Mouse (Mus musculus) lung, adult 2 months (tissue): Measurements from ENCODE around the gene Krtdap. TPM values are rescaled to one million over a fixed set of nuclear protein-coding genes. Genes with fewer than 3 reads are reported as not detected.
"Not testable (repeated sequence)": the region's sequence is repeated elsewhere in the genome, so short reads cannot be mapped to it uniquely, and the experiment has no call there.

Experiments used
- DNase-seq: peaks from one replicate; pipeline ENCODE4 v3.0.0; 2022
- H3K4me1 ChIP-seq: fragments of 200-500 bp; 2 replicates; pipeline ENCODE4 v1.6.1; 2011; ENCODE audit warnings: low read length; ENCODE audit not compliant: control insufficient read depth, insufficient read depth
- H3K4me3 ChIP-seq: fragments of 200-500 bp; replicated peaks from 2 replicates; pipeline ENCODE3; 2011; ENCODE audit warnings: low read depth, mild to moderate bottlenecking, control low read depth, low read length; ENCODE audit errors: extremely low read depth
- CTCF ChIP-seq: fragments of 200-500 bp; IDR thresholded peaks from 2 replicates; pipeline ENCODE4 v1.5.1; 2011; ENCODE audit warnings: mild to moderate bottlenecking, low read length, control low read depth; ENCODE audit not compliant: insufficient read depth
- POLR2A ChIP-seq: fragments of 200-500 bp; IDR thresholded peaks from 2 replicates; pipeline ENCODE4 v1.6.1; 2011; ENCODE audit warnings: low read depth, mild to moderate bottlenecking, control low read depth, low read length, borderline replicate concordance; ENCODE audit errors: extremely low read depth
- WGBS: fragments of 180-500 bp; shearing (Covaris S2); methylation state at CpG from one replicate; pipeline ENCODE4 v1.1.7; 2018; 5-methylcytosine and 5-hydroxymethylcytosine counted together
- polyA plus RNA-seq: library from polyadenylated mRNA; depleted of rRNA; stranded (reverse); fragments of >200 nt; gene quantifications from 2 replicates; pipeline ENCODE4 v1.2.3, GENCODE M21; 2012; rRNA removed

The Krtdap gene
- 307 TPM in 1 of 2 replicates, not detected in the other for polyA plus RNA-seq

DNA sequence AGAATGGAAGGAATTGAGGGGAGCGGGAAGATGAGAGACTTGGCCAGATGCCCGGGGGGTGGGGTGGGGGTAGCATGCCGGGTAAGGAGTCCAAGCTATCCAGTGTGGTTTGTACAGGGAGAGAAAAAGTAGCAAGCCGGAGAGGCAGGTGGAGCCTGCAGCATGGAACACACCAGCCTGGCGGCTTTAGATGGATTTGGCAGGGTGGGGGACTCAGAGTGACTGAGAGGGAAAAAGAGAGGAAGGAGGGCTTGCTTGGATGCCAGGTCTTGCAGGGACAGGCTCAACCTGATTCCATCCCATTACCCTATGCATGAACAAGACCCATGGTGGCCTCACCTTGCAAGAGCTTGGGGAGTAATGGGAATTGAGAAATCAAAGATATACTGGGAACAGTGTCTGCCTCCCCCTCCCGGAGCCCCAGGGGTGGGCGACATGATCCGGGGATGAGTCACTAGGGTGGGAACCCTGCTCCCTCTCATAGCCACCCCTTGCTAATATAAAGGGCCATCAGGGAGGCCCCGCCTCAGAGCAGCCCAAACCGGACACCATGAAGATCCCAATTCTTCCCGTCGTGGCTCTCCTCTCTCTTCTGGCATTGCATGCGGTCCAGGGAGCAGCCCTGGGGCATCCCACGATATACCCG lies at the start of gene Krtdap:
TSS of gene Krtdap (plus strand) at position 520 of the 646 bp plus-strand sequence.
- TF ChIP-seq POLR2A: no peak
- 49% methylated on average over 15 of the region's 15 CpGs for WGBS
- Histone ChIP-seq H3K4me3 (no peak within 1 kb of the TSS), H3K4me1 (no peaks in the 10 kb centered on the region)
- no peak for DNase-seq

DNA sequence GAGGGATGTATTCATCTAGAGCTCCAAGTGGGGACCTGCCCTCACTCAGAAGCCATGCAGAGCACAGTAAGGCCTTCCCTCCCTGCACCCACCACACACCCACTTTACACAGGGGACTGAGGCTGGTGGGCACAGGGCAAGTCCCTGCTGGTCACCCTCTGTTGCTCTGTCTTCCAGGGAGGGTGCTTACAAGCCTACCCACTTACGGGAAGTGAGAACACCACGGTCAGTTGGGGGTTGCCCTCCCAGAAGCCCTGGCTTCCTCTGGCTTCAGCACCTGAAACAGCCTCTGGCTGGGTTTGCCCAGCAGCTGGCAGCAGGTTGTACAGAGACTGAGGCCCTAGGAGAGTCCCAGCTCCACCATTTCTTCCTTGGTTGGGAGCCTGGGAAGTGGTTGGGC lies 45.1 kb upstream of the Krtdap start:
- DNase-seq, H3K4me3 ChIP-seq, H3K4me1 ChIP-seq: not testable (repeated sequence)
- 71% methylated on average over 2 of the region's 2 CpGs for WGBS

DNA sequence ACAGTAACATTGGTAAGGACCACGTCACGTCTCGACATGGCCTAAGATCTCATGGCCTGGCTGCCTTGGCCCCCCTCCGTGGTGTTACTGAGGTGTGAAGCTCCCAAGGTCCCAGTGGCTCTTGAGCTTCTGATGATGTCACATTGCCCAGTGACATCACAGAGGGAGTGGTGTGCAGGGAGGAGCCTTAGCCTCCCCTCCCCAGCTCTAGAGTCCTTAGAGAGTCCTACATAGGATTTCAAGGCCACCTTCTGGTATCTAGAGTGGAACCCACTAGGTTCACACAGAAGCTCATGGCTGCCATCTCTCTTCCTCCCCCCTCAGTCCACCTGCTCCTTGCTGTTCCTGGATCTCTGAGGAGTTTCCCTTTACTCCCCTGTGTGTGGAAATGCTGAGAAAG lies 44.1 kb upstream of the Krtdap start, which contains the start of gene Gapdhs:
TSS of gene Gapdhs (minus strand) at position 65 of the 400 bp plus-strand sequence.
- 92% methylated on average over 4 of the region's 4 CpGs for WGBS
- not testable (repeated sequence) for H3K4me3 ChIP-seq, DNase-seq, H3K4me1 ChIP-seq

DNA sequence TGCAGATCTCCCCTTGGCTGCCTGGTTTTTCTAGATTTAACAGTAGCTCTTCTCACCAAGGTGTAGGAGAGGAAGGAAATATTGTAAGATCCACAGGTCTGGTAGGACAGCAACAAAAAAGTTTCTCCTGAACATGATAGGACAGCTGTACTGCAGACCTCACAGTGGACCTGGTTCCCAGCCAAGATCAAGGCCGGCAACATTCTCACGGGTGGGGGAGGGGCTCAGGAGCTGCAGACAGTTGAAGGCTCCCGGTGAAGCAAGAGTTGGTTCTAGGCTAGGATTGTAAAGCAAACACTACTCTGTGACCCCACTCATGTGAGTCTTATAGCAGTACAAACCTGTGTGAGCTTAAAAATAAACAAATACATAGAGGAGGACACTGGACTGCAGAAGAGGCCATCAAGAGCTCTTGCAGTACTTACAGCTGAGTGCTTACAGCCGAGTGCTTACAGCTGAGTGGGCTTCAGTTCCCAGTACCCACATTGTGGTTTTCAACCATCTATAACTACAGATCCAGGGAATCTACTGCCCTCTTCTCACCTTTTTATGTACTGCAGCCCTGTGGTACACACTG lies 43.6 kb upstream of the Krtdap start:
- WGBS: 25% methylated on average over 4 of the region's 4 CpGs
- Histone ChIP-seq H3K4me3 (no peak overlapping the region), H3K4me1 (no peaks in the 10 kb centered on the region)
- TF ChIP-seq POLR2A (no peak), CTCF (no peak)
- peak; percentile 54 for DNase-seq

DNA sequence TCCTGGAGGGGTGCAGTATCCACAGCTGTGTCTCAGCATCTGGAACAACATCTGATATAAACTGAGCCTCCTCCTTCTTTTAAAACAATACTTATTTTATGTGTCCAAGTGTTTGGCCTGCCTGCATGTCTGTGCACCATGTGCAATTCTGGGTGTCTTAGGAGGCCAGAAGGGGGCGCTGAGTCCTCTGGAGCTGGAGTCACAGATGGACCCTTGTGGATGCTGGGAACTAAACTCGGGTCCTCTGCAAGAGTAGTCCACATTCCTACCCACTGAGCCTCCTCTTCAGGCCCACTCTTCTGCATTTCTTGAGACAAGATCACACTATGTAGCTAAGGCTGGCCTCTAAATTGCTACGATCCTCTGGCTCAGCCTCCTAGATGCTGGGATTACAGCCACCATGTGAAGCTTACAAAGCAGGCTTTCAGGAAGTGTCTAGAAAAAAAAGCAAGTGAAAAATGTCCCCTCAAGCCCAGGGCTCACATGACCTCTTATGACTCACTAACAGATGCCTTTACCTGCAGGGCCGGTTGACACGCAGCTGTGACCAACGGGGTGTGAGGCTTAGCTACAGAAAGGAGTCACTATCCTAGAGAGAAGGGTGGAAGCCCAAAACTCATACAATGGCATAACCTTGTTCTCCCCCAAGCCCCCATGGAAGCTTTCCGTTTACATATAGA lies 40.0 kb upstream of the Krtdap start:
- no peak for DNase-seq
- H3K4me3 ChIP-seq: no peak overlapping the region
- 79% methylated on average over 7 of the region's 7 CpGs for WGBS
- H3K4me1 ChIP-seq: no peaks in the 10 kb centered on the region
- TF ChIP-seq POLR2A (no peak), CTCF (no peak)

DNA sequence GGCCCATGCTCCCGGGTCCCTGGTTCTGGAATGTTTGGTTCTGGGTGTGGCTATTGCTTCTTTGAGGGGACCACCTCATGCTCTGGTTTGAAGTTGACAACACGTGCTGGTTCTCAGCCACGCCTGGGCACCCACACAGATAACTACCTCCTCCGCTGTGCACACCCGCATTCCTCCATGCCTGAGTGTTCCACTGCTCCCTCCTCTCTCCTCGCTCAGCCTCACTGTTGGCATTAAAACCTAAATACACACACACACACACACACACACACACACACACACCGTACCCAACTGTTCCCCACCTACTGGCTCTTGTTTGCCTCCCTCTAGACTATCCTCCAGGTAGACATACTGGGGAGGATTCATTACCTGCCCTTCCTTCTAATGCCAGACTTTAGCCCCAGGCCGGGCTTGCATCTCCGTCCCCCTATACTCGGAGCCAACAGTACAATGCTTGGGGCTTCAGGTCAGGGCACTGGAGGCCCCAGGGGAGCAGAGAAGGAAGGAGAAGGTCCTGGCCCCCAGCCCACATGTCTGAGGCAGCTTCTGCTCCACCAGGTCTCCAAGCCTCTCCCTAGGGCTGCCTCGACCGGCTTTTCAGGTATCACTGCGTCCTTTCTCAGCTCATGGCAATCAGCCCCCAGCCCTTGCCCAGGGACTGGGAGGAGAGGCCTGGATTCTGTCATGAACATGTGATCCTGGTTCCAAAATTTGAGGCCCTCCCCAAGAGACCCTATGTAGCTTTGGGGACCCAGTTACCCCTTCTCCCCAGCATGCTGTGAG lies 37.7 kb upstream of the Krtdap start:
- 71% methylated on average over 13 of the region's 13 CpGs for WGBS
- no peaks in the 10 kb centered on the region for H3K4me1 ChIP-seq
- no peak for DNase-seq
- no peak overlapping the region for H3K4me3 ChIP-seq
- TF ChIP-seq CTCF (no peak), POLR2A (no peak)

DNA sequence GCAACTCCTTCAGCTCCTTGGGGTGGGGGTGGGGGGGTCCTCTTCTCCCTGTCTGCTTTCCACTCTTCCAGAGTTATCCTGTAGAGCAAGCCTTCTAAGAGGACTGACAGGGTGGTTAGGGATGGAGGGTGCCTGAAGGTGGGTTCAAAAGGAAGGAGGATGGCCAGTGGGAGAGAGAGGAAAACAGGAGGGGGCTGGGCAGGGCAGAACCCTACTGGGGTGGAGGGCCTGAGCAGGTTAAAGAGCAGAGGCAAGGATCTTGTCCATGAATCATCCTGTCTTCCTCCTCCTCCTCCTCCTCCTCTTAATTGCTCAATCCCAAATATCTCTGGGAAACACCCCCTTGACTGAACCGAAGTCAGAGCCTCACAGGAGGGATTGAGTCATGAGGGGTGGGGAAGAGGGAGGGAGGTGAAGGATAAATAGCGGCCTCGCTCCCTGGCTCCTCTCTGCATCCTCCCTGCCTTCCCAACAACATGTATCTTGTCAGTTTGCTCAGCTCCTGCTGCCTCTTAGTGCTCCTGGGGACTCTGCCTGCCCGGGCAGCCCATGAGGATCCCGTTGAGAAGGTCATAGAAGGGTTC lies 36.5 kb upstream of the Krtdap start, which contains the start of gene Sbsn:
TSS of gene Sbsn (plus strand) at position 386 of the 584 bp plus-strand sequence.
- WGBS: 50% methylated on average over 5 of the region's 5 CpGs
- no peaks in the 10 kb centered on the region for H3K4me1 ChIP-seq
- no peak within 1 kb of the TSS for H3K4me3 ChIP-seq
- TF ChIP-seq CTCF (no peak), POLR2A (no peak)
- DNase-seq: no peak

DNA sequence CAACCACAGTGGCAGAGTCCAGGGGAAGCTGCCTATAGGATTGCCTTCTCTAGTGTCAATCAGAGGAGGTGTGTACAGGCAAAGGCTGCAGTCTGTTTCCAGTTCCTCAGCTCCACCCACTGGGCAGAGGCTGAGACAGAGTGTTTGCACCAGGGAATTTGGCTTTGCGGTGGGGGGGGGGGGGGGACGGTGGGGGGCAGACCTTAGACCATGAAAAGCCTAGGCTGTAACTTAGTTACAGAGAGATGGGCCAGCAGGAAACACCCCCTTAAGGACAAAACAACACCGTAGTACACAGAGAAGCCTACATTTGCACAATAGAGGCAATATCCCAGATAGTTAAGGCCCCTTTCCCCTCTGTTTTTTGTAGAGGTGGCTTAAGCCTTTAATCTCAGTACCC lies 30.7 kb upstream of the Krtdap start:
- WGBS: 63% methylated on average over 3 of the region's 3 CpGs
- no peaks in the 10 kb centered on the region for H3K4me1 ChIP-seq
- DNase-seq: no peak
- H3K4me3 ChIP-seq: no peak overlapping the region
- TF ChIP-seq CTCF (no peak), POLR2A (no peak)

DNA sequence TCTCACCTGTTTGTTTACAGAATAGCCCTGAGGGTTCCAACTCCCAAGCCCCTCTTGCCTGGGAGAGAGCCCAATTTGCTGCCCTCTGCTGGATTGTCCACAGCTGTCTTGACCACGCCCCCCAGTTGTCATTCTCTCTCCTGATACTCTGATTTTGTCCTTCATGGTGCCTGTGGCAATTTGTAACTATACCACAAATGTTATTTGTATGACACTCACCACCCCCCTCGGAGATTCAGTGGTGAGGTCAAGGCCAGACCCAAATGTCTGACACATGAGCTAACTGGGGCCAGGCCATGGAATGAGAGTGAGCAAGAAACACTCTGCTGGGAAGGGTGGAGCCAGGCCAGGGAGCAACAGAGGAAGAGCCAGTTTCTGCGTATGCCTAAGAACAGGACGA lies 28.8 kb upstream of the Krtdap start:
- Histone ChIP-seq H3K4me3 (no peak overlapping the region), H3K4me1 (no peaks in the 10 kb centered on the region)
- TF ChIP-seq CTCF: peak; percentile 29; the same call in 1 of the 2 replicates
- no peak for TF ChIP-seq POLR2A
- 27% methylated on average over 4 of the region's 4 CpGs for WGBS
- peak; percentile 16 for DNase-seq

DNA sequence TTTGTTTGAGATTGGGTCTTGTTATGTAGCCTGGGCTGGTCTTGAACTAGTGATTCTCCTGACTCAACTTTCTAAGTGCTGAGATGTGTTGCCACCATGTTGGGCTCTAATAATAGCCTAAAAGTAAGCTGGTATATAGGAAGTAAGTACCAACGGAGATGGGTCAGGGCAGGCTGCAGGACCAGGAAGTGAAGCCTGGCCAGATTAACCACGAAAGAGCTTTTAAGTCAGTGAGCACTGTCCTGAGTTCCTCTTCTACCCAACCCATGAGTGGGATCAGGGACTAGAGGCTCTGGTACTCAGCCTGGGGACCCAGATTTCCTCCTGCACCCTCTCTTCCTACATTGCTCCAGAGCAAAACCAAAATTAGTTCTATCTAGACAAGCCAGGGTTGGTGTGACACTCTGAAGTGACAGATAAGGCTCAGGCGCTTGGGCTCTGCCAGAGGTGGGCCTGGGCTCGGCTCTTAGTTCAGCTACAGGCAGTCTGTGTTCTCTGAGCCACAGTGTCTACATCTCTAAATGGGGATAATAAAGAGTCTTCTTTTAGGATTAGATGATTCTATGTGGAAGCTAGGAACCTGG lies 25.8 kb upstream of the Krtdap start:
- TF ChIP-seq CTCF: no peak
- TF ChIP-seq POLR2A: no peak
- WGBS: 43% methylated on average over 4 of the region's 4 CpGs
- no peak for DNase-seq
- no peak overlapping the region for H3K4me3 ChIP-seq
- H3K4me1 ChIP-seq: no peaks in the 10 kb centered on the region
